Mouse (Mus musculus) cortical plate, adult 2 months (tissue): ENCODE results near the gene Fank1. TPM values are rescaled to one million over a fixed set of nuclear protein-coding genes. Genes with fewer than 3 reads are reported as not detected.
"Not testable (repeated sequence)": the region's sequence is repeated elsewhere in the genome, so short reads cannot be mapped to it uniquely, and the experiment has no call there.

Experiments
- H3K27ac ChIP-seq: fragments of 200-500 bp; 2 replicates; pipeline ENCODE4 v1.5.1; 2012; ENCODE audit warnings: low read length, control low read depth, inconsistent platforms; ENCODE audit not compliant: insufficient read depth
- H3K4me1 ChIP-seq: fragments of 200-500 bp; 2 replicates; pipeline ENCODE4 v1.6.1; 2011; ENCODE audit warnings: low read length; ENCODE audit not compliant: control insufficient read depth, insufficient read depth
- H3K4me3 ChIP-seq: fragments of 200-500 bp; 2 replicates; pipeline ENCODE4 v1.5.1; 2011; ENCODE audit warnings: mild to moderate bottlenecking, low read length, control low read depth; ENCODE audit not compliant: insufficient read depth
- CTCF ChIP-seq: fragments of 200-500 bp; IDR thresholded peaks from 2 replicates; pipeline ENCODE4 v1.5.1; 2011; ENCODE audit warnings: mild to moderate bottlenecking, control low read depth, low read length; ENCODE audit not compliant: insufficient read depth; ENCODE audit errors: extremely low read depth
- POLR2A ChIP-seq: fragments of 200-500 bp; IDR thresholded peaks from 2 replicates; pipeline ENCODE4 v1.6.1; 2011; ENCODE audit warnings: mild to moderate bottlenecking, low read length, control low read depth; ENCODE audit not compliant: insufficient read depth; ENCODE audit errors: extremely low read depth
- polyA plus RNA-seq: library from polyadenylated mRNA; depleted of rRNA; stranded (reverse); fragments of >200 nt; gene quantifications from 2 replicates; pipeline ENCODE4 v1.2.3, GENCODE M21; 2012

The Fank1 gene
- polyA plus RNA-seq, 1 experiment = 5.8 TPM

DNA sequence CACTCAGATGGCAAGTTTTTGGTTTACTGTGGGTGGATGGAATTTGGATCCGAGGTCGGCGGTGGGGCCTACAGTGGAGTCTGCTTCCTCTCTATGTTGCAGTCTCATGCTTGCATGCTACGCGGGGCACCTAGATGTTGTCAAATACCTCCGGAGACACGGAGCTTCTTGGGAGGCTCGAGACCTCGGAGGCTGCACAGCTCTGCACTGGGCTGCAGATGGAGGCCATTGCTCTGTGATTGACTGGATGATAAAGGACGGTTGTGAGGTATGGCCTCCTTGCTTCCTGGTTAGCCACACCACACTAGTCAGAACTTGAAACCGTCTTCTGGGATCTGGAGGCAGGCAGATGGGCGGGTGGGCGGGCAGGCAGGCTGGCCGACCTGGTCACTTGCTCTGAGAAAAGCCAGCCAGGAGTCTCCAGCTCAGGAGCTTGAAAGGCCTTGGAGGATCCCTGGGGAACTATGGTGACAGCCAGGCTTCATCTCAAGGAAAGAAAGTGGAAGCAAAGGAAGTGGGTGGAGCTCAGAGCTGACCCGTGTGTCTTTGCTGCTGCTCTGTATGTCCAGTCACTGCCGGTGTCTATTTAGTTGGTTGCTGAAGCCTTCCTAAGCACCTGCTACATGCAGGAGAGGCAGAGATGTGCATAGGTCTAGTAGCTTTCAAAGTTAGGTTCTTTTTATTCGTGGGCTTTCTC lies 100.1 kb downstream of the Fank1 start:
- Histone ChIP-seq H3K27ac (no peak overlapping the region), H3K4me1 (no peaks in the 10 kb centered on the region), H3K4me3 (no peak overlapping the region)
- no peak for TF ChIP-seq POLR2A
- TF ChIP-seq CTCF = no peak

DNA sequence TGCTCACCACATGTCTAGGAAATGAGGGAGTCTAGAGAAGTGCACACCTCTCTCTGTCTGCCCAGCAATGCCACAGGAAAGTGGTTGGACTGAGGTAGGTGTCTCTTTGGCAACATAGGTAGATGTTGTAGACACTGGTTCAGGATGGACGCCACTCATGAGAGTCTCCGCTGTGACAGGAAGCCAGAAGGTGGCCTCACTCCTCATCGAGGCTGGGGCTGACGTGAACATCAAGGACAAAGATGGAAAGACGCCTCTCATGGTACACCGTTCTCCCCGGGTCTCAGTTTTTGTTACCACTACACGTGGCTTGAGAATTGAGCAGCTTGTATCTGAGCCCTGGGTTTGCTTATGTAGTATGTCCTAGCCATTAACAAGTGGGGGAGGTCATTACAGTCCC lies 103.1 kb downstream of the Fank1 start:
- Histone ChIP-seq H3K4me1 (no peaks in the 10 kb centered on the region), H3K4me3 (no peak overlapping the region), H3K27ac (no peak overlapping the region)
- no peak for TF ChIP-seq POLR2A
- TF ChIP-seq CTCF = no peak

DNA sequence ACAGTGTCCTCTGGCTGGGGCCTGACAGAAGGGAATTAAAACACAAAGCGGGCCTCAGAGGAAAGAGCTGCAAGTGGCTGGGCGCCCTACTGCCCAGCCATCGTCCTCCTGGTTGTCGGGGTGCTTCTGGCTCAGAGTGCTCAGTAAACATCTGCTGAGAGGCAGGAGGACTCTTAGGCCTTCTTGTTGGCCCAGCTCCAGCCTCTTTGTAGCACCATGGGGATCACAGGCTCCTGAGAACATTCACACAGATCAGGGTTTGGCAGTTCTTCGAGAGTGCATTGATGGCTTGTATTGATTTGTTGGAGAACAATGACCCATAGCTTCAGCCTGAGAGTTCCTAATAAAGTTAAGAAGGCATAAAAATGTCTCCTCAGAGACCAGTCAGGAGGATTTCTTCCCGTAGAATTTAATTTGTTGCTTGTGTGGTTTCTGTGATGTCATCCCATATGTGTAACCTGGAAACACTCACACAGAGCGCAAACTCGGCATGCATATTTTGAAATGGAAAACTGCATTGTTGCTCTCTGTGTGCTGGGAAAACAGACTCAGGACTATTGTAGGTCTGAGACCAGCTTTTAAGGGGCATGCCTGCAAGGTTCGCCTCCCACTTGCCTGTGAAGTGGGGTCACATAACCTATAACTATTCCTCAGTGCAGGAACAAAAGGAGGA lies 108.2 kb downstream of the Fank1 start:
- H3K4me3 ChIP-seq, H3K27ac ChIP-seq, H3K4me1 ChIP-seq: not testable (repeated sequence)

DNA sequence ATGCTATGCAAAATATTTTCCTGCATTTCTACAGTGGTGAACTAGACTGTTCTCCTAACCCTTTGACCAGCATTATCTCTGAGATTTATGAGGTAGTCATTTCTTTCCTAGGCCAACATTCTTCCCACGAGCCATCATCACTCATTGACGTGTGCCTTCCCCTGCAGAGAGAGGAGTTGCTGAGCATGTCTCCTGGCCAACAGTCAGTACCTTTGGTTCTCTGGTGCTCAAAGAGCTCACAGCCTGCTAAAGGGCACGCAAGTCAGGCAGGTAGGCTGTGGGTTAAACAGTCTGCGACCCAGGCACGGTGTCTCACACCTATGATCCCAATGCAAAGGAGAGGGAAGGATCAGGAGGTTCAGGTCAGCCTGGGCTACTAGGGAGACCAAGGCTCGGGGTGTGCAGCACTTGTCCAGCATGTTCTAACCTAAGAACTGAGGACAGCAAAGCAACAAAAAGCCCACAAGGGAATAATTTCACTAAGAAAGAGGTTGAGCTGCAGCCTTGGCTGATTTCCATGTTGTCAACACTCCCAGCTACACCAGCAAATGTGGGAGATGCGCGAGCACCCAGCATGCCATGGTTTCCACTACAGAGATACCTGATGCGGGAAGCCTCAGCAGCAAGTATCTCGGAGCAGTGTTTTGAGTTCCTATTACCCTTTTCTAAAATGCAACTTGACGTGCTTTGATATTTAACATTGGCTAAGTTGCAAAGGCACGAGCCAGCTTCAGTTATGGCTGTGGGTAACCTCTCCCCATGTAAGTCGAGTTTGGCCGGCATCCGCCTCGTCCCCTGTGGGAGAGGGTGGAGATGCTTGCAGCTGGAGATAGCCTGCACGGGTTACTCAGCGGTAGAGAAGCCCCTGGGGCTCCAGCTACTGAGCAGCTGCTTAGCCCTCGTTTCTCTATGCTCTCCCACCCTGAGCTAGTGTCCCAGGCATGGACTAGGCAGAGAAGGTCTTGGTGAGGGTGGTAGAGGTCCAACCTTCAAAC lies 112.6 kb downstream of the Fank1 start:
- Histone ChIP-seq H3K27ac (no peak overlapping the region), H3K4me1 (peaks cover 3% of the 10 kb centered on the region; the same call in 1 of the 2 replicates), H3K4me3 (no peak overlapping the region)
- TF ChIP-seq CTCF (no peak), POLR2A (no peak)

DNA sequence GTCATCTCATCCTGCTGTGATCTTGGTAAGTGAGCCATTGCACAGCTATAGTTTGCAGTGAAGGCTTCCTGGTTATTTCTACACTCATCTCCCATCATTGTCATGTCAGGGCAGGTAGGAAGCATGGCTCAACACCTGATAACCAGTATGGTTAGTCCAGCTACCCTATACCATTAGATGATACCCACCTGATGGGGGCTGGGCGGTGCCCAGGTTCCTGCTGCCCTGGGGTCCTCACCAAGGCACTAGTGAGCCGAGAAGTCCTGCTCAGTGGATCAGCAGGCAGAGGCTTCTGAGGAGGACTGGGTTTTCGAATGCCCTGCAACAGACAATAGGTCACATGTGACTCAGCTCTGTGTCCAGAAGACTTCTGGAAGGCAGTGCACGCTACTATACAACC lies 113.3 kb downstream of the Fank1 start:
- Histone ChIP-seq H3K4me3 (no peak overlapping the region), H3K4me1 (peaks cover 3% of the 10 kb centered on the region; the same call in 1 of the 2 replicates), H3K27ac (no peak overlapping the region)
- no peak for TF ChIP-seq POLR2A
- no peak for TF ChIP-seq CTCF

DNA sequence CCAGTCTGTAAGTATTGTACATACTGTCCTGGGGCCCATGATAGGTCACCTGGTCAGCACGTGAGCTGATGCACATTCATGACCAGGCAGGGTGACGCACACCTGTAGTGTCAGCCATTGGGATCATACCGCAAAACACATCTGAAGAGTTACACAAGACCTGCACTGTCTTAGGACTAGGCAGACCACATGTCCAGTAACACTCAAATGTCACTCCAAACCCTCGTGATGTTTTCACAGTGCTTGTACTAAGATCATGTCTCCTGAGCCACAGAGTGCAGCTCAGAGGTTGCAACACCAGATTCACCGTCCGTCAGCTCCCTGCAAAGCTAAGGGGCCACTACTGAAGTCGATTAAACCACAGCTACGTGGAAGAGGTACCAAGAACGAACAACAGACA lies 114.6 kb downstream of the Fank1 start:
- no peak overlapping the region for H3K4me3 ChIP-seq
- H3K27ac ChIP-seq = no peak overlapping the region
- H3K4me1 ChIP-seq = peaks cover 3% of the 10 kb centered on the region; the same call in 1 of the 2 replicates
- no peak for TF ChIP-seq CTCF
- no peak for TF ChIP-seq POLR2A

DNA sequence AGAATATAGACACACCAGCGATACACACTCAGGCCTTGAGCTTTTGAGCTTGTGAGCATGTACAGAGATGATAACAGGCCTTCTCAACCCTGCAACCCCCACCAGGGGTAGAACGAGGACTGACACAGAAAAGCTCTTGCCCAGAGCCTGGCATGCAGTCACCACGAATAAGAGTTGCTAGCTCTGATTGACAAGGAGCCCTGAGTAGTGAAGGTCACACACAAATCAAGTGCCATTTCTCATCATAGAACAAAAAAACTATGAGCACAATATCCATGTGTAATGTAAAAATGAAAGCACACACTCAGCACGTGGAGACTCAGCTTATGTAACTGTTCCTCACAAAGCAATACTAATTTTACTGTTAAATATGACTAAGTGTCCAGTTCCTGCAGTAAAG lies 115.1 kb downstream of the Fank1 start:
- Histone ChIP-seq H3K4me1 (peaks cover 3% of the 10 kb centered on the region; the same call in 1 of the 2 replicates), H3K27ac (no peak overlapping the region), H3K4me3 (no peak overlapping the region)
- no peak for TF ChIP-seq CTCF
- no peak for TF ChIP-seq POLR2A

DNA sequence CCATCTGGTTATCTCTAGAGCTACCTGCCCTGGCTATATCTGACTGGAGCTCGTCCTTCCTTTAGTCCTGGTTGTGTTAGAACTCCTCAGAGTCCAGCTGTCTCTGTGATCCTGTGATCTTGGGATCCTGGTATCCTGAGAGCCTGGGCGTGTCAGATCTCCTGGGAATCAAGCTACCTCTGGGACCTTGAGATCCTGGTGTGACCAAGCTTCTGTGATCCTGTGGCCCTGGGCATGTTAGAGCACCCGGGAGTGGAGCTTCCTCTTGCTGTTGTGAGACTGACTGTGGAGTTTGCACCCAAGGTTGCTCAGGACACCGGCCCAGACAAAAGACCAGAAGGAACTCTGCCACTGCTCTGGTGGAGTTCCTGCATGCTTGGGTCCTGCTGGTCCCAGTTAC lies 122.7 kb downstream of the Fank1 start:
- H3K27ac ChIP-seq = no peak overlapping the region
- no peak for TF ChIP-seq POLR2A
- no peak overlapping the region for H3K4me3 ChIP-seq
- H3K4me1 ChIP-seq = no peaks in the 10 kb centered on the region

DNA sequence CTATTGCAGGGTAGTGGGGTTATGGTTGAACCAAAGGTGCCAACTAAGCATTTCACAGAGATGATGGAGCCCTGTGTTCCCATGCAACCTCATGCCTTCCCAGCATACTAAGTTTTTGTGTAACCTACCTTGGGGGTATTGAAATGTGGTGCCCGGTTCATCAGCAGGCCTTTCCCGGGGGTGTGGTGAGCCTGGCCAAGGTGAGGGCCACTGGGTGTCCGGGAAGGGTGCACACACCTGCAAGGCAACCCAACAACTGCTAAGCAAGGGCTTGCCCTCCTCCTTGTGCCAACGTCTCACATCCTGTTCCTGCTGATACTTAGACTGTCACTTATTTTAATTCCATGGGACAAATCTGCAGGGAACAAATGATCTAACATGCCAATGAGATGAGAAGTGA lies 132.3 kb downstream of the Fank1 start:
- Histone ChIP-seq H3K4me1 (no peaks in the 10 kb centered on the region; the same call in 1 of the 2 replicates), H3K27ac (no peak overlapping the region), H3K4me3 (no peak overlapping the region)
- no peak for TF ChIP-seq CTCF
- no peak for TF ChIP-seq POLR2A

DNA sequence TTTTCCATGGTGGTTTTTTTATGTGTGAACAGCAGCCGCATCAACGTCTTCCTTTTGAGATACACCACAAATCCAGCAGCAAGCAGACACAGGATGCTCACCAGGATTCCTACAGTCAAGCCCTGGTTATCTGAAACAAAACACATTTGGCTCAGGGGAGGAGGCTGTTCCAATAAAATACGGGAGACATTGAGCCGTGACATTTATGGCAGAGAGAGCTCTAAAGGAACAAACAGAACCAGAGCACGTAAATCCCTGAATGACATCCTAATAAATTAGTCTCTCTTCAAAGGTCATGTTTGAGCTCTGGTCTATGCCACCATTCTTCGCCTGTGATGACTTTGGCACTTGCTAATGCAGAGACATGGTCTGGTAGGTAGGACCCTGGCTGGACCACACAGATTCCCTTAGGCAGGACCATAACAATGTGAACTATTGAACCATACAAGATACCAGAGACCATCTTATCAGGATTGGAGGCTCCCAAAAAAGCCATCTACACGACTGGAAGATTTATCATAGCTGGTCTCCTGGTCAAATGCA lies 133.2 kb downstream of the Fank1 start:
- no peaks in the 10 kb centered on the region; the same call in 1 of the 2 replicates for H3K4me1 ChIP-seq
- H3K27ac ChIP-seq = no peak overlapping the region
- TF ChIP-seq CTCF (no peak), POLR2A (no peak)

More for the DNA sequence above, 133.2 kb downstream of the Fank1 start:
- H3K4me3 ChIP-seq = no peak overlapping the region
